Mouse (Mus musculus) spleen, adult 2 months (tissue): ENCODE data around the gene Gpr135. TPM values are rescaled to one million over a fixed set of nuclear protein-coding genes. Genes with fewer than 3 reads are reported as not detected.
"Not testable (repeated sequence)": the region's sequence is repeated elsewhere in the genome, so short reads cannot be mapped to it uniquely, and the experiment has no call there.

Experiments
- DNase-seq, 2 experiments: peaks; one replicate each; pipeline versions ENCODE4 v3.0.0 to v3.0.0-alpha.2; 2012 to 2021; ENCODE audit warnings: low spot score in 2 of 2, low read depth in 1 of 2
- H3K27ac ChIP-seq: fragments of 200-500 bp; 2 replicates; pipeline ENCODE4 v1.5.1; 2012; ENCODE audit warnings: low read length, inconsistent platforms; ENCODE audit not compliant: insufficient read depth
- H3K27me3 ChIP-seq: fragments of 200-500 bp; 2 replicates; pipeline ENCODE4 v1.6.1; 2012; ENCODE audit warnings: mild to moderate bottlenecking, moderate library complexity, low read length, inconsistent platforms; ENCODE audit not compliant: control insufficient read depth, insufficient read depth
- H3K36me3 ChIP-seq: fragments of 200-500 bp; 2 replicates; pipeline ENCODE4 v1.6.1; 2012; ENCODE audit warnings: mild to moderate bottlenecking, low read length, inconsistent platforms; ENCODE audit not compliant: control insufficient read depth, insufficient read depth
- H3K4me1 ChIP-seq: fragments of 200-500 bp; 2 replicates; pipeline ENCODE4 v1.6.1; 2011; ENCODE audit warnings: inconsistent platforms; ENCODE audit not compliant: control insufficient read depth, insufficient read depth, insufficient read length
- H3K4me3 ChIP-seq: fragments of 200-500 bp; 2 replicates; pipeline ENCODE4 v1.5.1; 2011; ENCODE audit warnings: mild to moderate bottlenecking, inconsistent platforms; ENCODE audit not compliant: insufficient read depth, insufficient read length; ENCODE audit errors: extremely low read depth
- CTCF ChIP-seq: fragments of 200-500 bp; IDR thresholded peaks from 2 replicates; pipeline ENCODE4 v1.5.1; 2011; ENCODE audit warnings: mild to moderate bottlenecking, inconsistent platforms; ENCODE audit not compliant: insufficient read depth, insufficient read length, insufficient replicate concordance; ENCODE audit errors: extremely low read depth
- POLR2A ChIP-seq: fragments of 200-500 bp; IDR thresholded peaks from 2 replicates; pipeline ENCODE4 v1.6.1; 2011; ENCODE audit warnings: low read depth, low read length, inconsistent platforms
- WGBS: fragments of 180-500 bp; shearing (Covaris S2); methylation state at CpG from one replicate; pipeline ENCODE4 v1.1.7; 2018; 5-methylcytosine and 5-hydroxymethylcytosine counted together
- polyA plus RNA-seq: library from polyadenylated mRNA; depleted of rRNA; stranded (reverse); fragments of >200 nt; gene quantifications from 2 replicates; pipeline ENCODE4 v1.2.3, GENCODE M21; 2012

Gpr135 gene
- polyA plus RNA-seq, 1 experiment = 0.30 TPM

DNA sequence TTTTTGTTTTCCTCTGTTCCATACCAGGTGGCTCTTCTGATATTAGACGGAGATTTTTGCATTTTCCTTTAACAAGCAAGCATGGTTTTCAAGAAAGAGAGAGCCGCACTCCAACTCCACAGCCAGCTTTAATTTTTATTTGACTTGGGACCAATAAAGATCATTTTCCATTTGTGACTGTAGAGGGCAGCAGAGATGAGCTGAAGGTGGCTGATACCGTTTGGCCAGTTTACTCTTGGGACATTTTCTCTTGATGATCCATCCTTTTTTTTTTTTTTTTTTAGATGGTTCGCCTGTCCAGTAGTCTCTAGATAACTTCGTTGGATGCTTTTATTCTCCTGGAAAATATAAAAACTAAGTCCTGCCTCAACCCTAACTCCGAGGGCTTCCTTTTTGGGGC, 17.6 kb downstream of the Gpr135 start:
- WGBS = 50% methylated on average over 6 of the region's 6 CpGs
- TF ChIP-seq POLR2A = no peak
- 0 out of 2 replicates have a peak, but pooled peaks have one; percentile 8 for TF ChIP-seq CTCF
- Histone ChIP-seq H3K27ac (no peak overlapping the region), H3K4me3 (no peak overlapping the region), H3K4me1 (no peaks in the 10 kb centered on the region), H3K36me3 (no peaks in the 10 kb centered on the region), H3K27me3 (no peaks in the 10 kb centered on the region)
- no peak for DNase-seq

DNA sequence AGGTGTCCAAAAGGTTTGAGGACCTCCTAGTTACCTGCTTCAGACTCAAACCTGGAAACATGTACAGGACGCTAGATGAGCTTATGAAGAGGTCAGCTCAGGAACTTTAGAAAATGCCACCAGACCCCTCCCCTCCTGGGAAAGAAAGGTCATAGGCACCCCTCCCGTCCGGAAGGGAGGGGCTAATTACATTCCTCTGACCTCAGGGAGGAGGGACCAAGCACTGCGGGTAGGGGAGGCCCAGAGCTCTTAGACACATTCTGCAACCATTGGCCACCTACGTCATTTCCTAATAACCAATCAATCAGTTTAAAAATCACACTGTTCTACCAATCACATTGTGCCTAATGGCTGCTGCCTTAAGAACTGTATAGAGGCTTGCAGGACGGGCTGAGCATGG, 18.4 kb downstream of the Gpr135 start:
- H3K4me3 ChIP-seq = no peak overlapping the region
- H3K4me1 ChIP-seq = no peaks in the 10 kb centered on the region
- no peak overlapping the region for H3K27ac ChIP-seq
- DNase-seq = no peak
- 87% methylated on average over 6 of the region's 6 CpGs for WGBS
- no peaks in the 10 kb centered on the region for H3K36me3 ChIP-seq
- TF ChIP-seq CTCF (no peak), POLR2A (no peak)
- no peaks in the 10 kb centered on the region for H3K27me3 ChIP-seq

DNA sequence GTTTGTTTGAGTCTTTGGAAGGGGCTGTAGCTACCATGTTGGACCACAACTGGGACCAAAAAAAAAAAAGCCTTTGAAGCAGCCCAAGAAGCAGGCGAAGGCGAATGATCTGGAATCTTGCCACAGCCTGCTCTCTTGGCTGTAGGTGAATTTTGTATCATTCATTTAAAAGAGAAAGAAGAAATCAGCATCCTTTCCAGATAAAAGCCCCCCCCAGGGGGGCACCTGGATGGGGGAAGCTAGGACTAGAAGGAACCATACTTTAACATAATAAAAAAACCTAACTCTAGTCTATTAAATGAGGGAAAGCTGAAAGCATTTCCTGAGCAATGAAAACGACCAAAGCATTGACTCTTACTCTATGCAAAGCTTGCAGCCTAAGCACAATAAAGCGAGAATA, 20.1 kb downstream of the Gpr135 start:
- H3K4me3 ChIP-seq = no peak overlapping the region
- H3K27me3 ChIP-seq = no peaks in the 10 kb centered on the region
- H3K4me1 ChIP-seq = no peaks in the 10 kb centered on the region
- no peak for DNase-seq
- H3K27ac ChIP-seq = no peak overlapping the region
- H3K36me3 ChIP-seq = no peaks in the 10 kb centered on the region
- no peak for TF ChIP-seq CTCF
- TF ChIP-seq POLR2A = no peak
- 91% methylated on average over 4 of the region's 4 CpGs for WGBS

GRCm38 (mm10) chr12:72050156-72050555, 20.8 kb downstream of the Gpr135 start:
- H3K4me3 ChIP-seq, H3K36me3 ChIP-seq, H3K27ac ChIP-seq, DNase-seq, H3K27me3 ChIP-seq, H3K4me1 ChIP-seq: not testable (repeated sequence)
- 85% methylated on average over 5 of the region's 5 CpGs for WGBS

DNA sequence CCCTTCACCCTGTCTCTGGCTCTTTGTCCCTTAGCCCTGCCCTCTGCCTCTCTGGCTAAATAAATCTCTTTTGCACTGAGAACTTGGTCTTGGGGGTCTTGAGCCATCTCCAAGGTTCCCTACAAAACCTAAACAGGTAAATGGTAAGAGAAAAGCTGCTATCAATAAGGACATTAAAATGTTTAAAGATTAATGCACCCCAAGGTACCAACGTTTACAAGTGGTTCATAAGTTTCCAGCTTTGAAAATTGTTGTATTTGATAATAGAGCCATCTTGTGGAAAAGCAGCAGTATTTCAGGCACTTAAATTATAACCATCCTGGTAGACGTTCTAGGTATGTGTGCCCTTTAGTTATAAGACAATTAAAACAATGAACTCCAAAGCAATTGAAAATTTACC, 23.4 kb downstream of the Gpr135 start:
- Histone ChIP-seq H3K36me3 (no peaks in the 10 kb centered on the region), H3K27ac (no peak overlapping the region), H3K4me3 (no peak overlapping the region), H3K27me3 (no peaks in the 10 kb centered on the region), H3K4me1 (no peaks in the 10 kb centered on the region)
- TF ChIP-seq CTCF (no peak), POLR2A (no peak)
- 6% methylated on average over 2 of the region's 2 CpGs for WGBS
- DNase-seq = no peak

DNA sequence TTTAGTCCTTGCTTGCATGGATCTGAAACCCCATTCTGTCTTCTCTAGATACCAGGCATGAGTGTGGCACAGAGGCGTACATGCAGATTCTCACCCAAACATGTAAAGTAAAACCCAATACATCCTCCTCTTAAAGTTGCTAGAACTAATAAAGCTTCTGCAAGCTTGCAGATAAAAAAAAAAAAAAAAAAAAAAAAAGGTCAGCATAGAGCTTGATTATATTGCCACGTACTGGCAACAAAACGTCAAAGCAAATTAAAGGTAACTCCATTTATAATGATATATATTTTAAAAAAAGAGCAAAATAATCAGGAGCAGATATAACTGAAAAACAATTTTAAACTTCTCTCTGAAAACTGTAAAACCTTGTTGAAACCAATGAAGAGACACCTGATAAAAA, 29.7 kb downstream of the Gpr135 start:
- Histone ChIP-seq H3K27me3 (no peaks in the 10 kb centered on the region), H3K4me1 (no peaks in the 10 kb centered on the region), H3K27ac (no peak overlapping the region), H3K4me3 (no peak overlapping the region), H3K36me3 (no peaks in the 10 kb centered on the region)
- 90% methylated on average over 3 of the region's 3 CpGs for WGBS
- no peak for TF ChIP-seq CTCF
- TF ChIP-seq POLR2A = no peak
- DNase-seq = no peak

- Histone ChIP-seq H3K36me3 (no peaks in the 10 kb centered on the region), H3K27me3 (no peaks in the 10 kb centered on the region), H3K4me1 (no peaks in the 10 kb centered on the region), H3K4me3 (no peak overlapping the region), H3K27ac (no peak overlapping the region)
- TF ChIP-seq CTCF = no peak
- no peak for TF ChIP-seq POLR2A
- no peak for DNase-seq
- WGBS = 84% methylated on average over 8 of the region's 8 CpGs
Measured at GRCm38 (mm10) chr12:72039501-72039900, 31.4 kb downstream of the Gpr135 start.

GRCm38 (mm10) chr12:72038866-72039265, 32.1 kb downstream of the Gpr135 start:
- 86% methylated on average over 2 of the region's 2 CpGs for WGBS
- DNase-seq = no peak
- TF ChIP-seq CTCF = no peak
- no peak for TF ChIP-seq POLR2A
- no peaks in the 10 kb centered on the region for H3K4me1 ChIP-seq
- no peaks in the 10 kb centered on the region for H3K36me3 ChIP-seq
- H3K4me3 ChIP-seq = no peak overlapping the region
- no peaks in the 10 kb centered on the region for H3K27me3 ChIP-seq
- no peak overlapping the region for H3K27ac ChIP-seq
